In the genomic region with DNA sequence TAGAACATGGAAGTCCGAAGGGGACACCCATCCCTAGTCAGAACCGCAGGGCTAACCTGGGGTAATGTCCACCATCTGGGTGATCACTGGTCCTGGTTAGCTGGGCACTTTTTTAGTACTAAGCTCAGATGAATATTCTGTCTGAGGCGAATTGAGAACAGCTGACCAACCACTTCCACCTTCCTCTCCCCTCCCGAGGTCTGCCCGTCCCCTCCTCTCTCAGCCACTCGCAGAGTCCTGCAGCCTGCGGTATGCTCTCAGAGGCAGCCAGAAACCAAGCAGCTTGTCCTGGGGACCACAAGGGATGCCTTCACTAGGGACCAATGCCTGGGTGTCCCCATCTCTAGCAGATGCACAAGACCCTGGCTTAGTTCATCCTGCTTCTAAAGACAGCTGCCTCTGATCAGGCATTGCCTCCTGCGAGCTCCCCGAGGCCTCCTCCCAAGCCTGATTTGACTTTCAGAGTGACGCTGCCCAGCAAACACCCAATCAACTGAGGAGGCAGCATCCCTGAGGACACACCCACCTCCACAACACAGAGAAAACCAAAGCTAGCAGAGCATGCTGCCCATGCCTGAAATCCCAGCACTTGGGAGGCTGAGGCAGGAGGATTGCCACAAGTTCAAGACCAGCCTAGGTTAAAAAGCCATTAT, we compare ENCODE assay signal across 18 mouse cellular contexts. TPM values are rescaled to one million over a fixed set of nuclear protein-coding genes. Genes with fewer than 3 reads are reported as not detected.
DNase-seq lines count a peak whose midpoint lies in the region; ATAC-seq and TF ChIP-seq lines count a peak whose summit lies in the region.
"Had no signal": no experiment of that assay in that cellular context is flagged by ENCODE, and none has a peak within 500 bp of the region (broad histone marks: within the 10 kb centered on the region; RNA-seq: fewer than 3 reads in every experiment).

No protein-coding gene starts in this region.

- peaks cover 7% of the 10 kb centered on the region; the same call in 1 of the 2 replicates for H3K79me2 ChIP-seq in liver, adult 2 months (ENCODE audit: control insufficient read depth, insufficient read depth, low read length)

- no peak for TF ChIP-seq CTCF in liver, adult 2 months (IDR thresholded peaks at IDR 0.05; ENCODE audit: low read depth, low read length)

- peak overlapping the region; percentile 59 for H3K27ac ChIP-seq in liver, adult 2 months (replicated peaks; ENCODE audit: insufficient read depth, low read depth, low read length)
- no peak overlapping the region for H3K27ac ChIP-seq in heart, embryonic 11.5 days (ENCODE audit: low read depth, low read length)
- H3K27ac ChIP-seq: heart, embryonic 15.5 days; hindbrain, embryonic 15.5 days; midbrain, embryonic 10.5 days; stomach, embryonic 15.5 days had no signal

- 70% methylated on average over 10 of the region's 10 CpGs for WGBS in liver, adult 2 months
- WGBS in heart, embryonic 11.5 days (ENCODE audit: insufficient replicate concordance), result 80% methylated on average over 10 of the region's 10 CpGs

- no peaks in the 10 kb centered on the region for H3K27me3 ChIP-seq in liver, adult 2 months (ENCODE audit: control insufficient read depth, insufficient read depth, low read length)
- peaks cover 6% of the 10 kb centered on the region for H3K27me3 ChIP-seq in megakaryocyte, embryonic 14.5 days (replicated peaks)
- H3K27me3 ChIP-seq in heart, embryonic 11.5 days (ENCODE audit: control insufficient read depth, insufficient read depth, low read length), result peaks cover 7% of the 10 kb centered on the region
- H3K27me3 ChIP-seq: hindbrain, embryonic 15.5 days; stomach, embryonic 15.5 days had no signal

- TF ChIP-seq POLR2A in liver, adult 2 months (IDR thresholded peaks at IDR 0.05; ENCODE audit: extremely low read depth, insufficient read depth, low read length), result no peak

- no peak overlapping the region for H3K4me3 ChIP-seq in liver, adult 2 months (ENCODE audit: insufficient read depth, low read depth, low read length)
- peak overlapping the region; percentile 64 for H3K4me3 ChIP-seq in megakaryocyte, embryonic 14.5 days (replicated peaks)
- no peak overlapping the region for H3K4me3 ChIP-seq in heart, embryonic 11.5 days (ENCODE audit: low read depth, low read length)
- H3K4me3 ChIP-seq: heart, embryonic 15.5 days; hindbrain, embryonic 15.5 days; midbrain, embryonic 10.5 days; stomach, embryonic 15.5 days had no signal

- peak; percentile 44 for DNase-seq in CD4-positive, CD25-positive, alpha-beta regulatory T cell, adult 2 months (ENCODE audit: low read depth, low spot score)
- DNase-seq in c-Kit-negative CD71-positive TER-119-positive erythroid progenitor cells, embryonic 14.5 days (ENCODE audit: low read depth, low spot score), result peak; percentile 45
- peak; percentile 37 for DNase-seq in liver, adult 2 months (ENCODE audit: extremely low read depth, low read depth, low spot score)
- DNase-seq in kidney, adult 11 months, result no peak
- no peak for DNase-seq in lung, postnatal 10 days
- DNase-seq: cerebellum, adult 18-20 months; embryo, embryonic 11 days; gastrocnemius, postnatal 36 days; layer of hippocampus, adult 9-11 months; lung, adult 18-20 months had no signal

- no peak for ATAC-seq in CD4-positive, CD25-positive, alpha-beta regulatory T cell, adult 4 months
- ATAC-seq in heart, embryonic 11.5 days (replicated peaks; ENCODE audit: insufficient number of reproducible peaks, low FRiP score, low TSS enrichment), result no peak

- H3K9me3 ChIP-seq in megakaryocyte, embryonic 14.5 days, result no peaks in the 10 kb centered on the region
- no peaks in the 10 kb centered on the region for H3K9me3 ChIP-seq in heart, embryonic 11.5 days (replicated peaks; ENCODE audit: control insufficient read depth, low read length)
- H3K9me3 ChIP-seq: G1E; heart, embryonic 15.5 days; hindbrain, embryonic 15.5 days; midbrain, embryonic 10.5 days; stomach, embryonic 15.5 days had no signal

- no peak overlapping the region for H3K9ac ChIP-seq in liver, adult 2 months (ENCODE audit: low read depth, low read length)
- H3K9ac ChIP-seq in heart, embryonic 11.5 days (ENCODE audit: low read depth, low read length), result no peak overlapping the region
- H3K9ac ChIP-seq: heart, embryonic 15.5 days; hindbrain, embryonic 15.5 days; stomach, embryonic 15.5 days had no signal

- no peak overlapping the region for H3K4me2 ChIP-seq in heart, embryonic 11.5 days
- H3K4me2 ChIP-seq: heart, embryonic 15.5 days; hindbrain, embryonic 15.5 days; stomach, embryonic 15.5 days had no signal

- H3K36me3 ChIP-seq in liver, adult 2 months (ENCODE audit: control insufficient read depth, insufficient read depth, low read length), result no peaks in the 10 kb centered on the region
- H3K36me3 ChIP-seq in megakaryocyte, embryonic 14.5 days (replicated peaks; ENCODE audit: low read length), result peaks cover 73% of the 10 kb centered on the region
- no peaks in the 10 kb centered on the region for H3K36me3 ChIP-seq in heart, embryonic 11.5 days (ENCODE audit: control insufficient read depth, insufficient read depth, low read length)
- H3K36me3 ChIP-seq: heart, embryonic 15.5 days; hindbrain, embryonic 15.5 days; midbrain, embryonic 10.5 days; stomach, embryonic 15.5 days had no signal

- H3K4me1 ChIP-seq in liver, adult 2 months (ENCODE audit: control insufficient read depth, insufficient read depth, low read length), result peaks cover 53% of the 10 kb centered on the region
- H3K4me1 ChIP-seq in megakaryocyte, embryonic 14.5 days, result peaks cover 99% of the 10 kb centered on the region
- peaks cover 3% of the 10 kb centered on the region; the same call in 1 of the 2 replicates for H3K4me1 ChIP-seq in heart, embryonic 11.5 days (ENCODE audit: control insufficient read depth, insufficient read depth, low read length)
- H3K4me1 ChIP-seq: hindbrain, embryonic 15.5 days had no signal

RNA-seq across cellular contexts. Expression of a gene that starts 11.8 kb away (rescaled TPM):
- polyA plus RNA-seq in CD4-positive, CD25-positive, alpha-beta regulatory T cell, adult 4 months (2017; shearing (Covaris generic)), result 1 to 10 TPM; 1.6 to 5.5 TPM
- total RNA-seq in liver, adult 2 months (2014; rRNA removed), result 3.8 and 4.8 TPM in 2 replicates
- polyA plus RNA-seq in liver, adult 2 months (2012; rRNA removed), result 0.81 and 1.6 TPM in 2 replicates
- 4.2 and 6.8 TPM in 2 replicates for polyA plus RNA-seq in megakaryocyte, embryonic 14.5 days (2012; ENCODE audit: insufficient read depth, low replicate concordance)
- polyA plus RNA-seq in heart, embryonic 11.5 days (2014; fragmentation: Nextera tagmentation; extraction: Ambion mirVana), result 0.10 and 0.42 TPM in 2 replicates

RNA-seq across cellular contexts. Expression of a gene that starts 34.7 kb away (rescaled TPM):
- polyA plus RNA-seq in CD4-positive, CD25-positive, alpha-beta regulatory T cell, adult 4 months (2017; shearing (Covaris generic)), result 1 to 10 TPM; 3.3 to 8.5 TPM
- total RNA-seq in liver, adult 2 months (2014; rRNA removed), result 43.0 and 45.5 TPM in 2 replicates
- polyA plus RNA-seq in liver, adult 2 months (2012; rRNA removed), result 144 and 157 TPM in 2 replicates
- 46.1 and 131 TPM in 2 replicates for polyA plus RNA-seq in megakaryocyte, embryonic 14.5 days (2012; ENCODE audit: insufficient read depth, low replicate concordance)
- 214 and 254 TPM in 2 replicates for polyA plus RNA-seq in heart, embryonic 11.5 days (2014; fragmentation: Nextera tagmentation; extraction: Ambion mirVana)

Comparison
In these comparisons a context has a peak if more than half of its experiments do, and no peak if none do; other contexts are left out.
1. DNase-seq: peak in CD4-positive, CD25-positive, alpha-beta regulatory T cell, adult 2 months (single experiment), c-Kit-negative CD71-positive TER-119-positive erythroid progenitor cells, embryonic 14.5 days (single experiment) and liver, adult 2 months (single experiment); none in kidney, adult 11 months (single experiment) and lung, postnatal 10 days (single experiment).